Mouse (Mus musculus) layer of hippocampus, adult 11-12 months (tissue): ENCODE measurements around the gene Hydin.
"Not testable (repeated sequence)": the region's sequence is repeated elsewhere in the genome, so short reads cannot be mapped to it uniquely, and the experiment has no call there.

Experiments used
- DNase-seq: peaks from one replicate; pipeline ENCODE4 v3.0.0; 2022; ENCODE audit warnings: low spot score

The Hydin gene

GRCm38 (mm10) chr8:110525229-110525628 is 258.5 kb downstream of the Hydin start:
- DNase-seq = no peak

- DNase-seq = no peak
Observed at GRCm38 (mm10) chr8:110530008-110530762, 263.4 kb downstream of the Hydin start.

- DNase-seq = no peak
Observed at GRCm38 (mm10) chr8:110533781-110534180, 267.0 kb downstream of the Hydin start.

GRCm38 (mm10) chr8:110537849-110538248 is 271.1 kb downstream of the Hydin start:
- peak; percentile 6 for DNase-seq

- no peak for DNase-seq
Observed at GRCm38 (mm10) chr8:110550343-110550742, 283.6 kb downstream of the Hydin start.

GRCm38 (mm10) chr8:110552111-110552510 is 285.3 kb downstream of the Hydin start:
- DNase-seq = not testable (repeated sequence)

- DNase-seq = no peak
Observed at GRCm38 (mm10) chr8:110592641-110593040, 325.9 kb downstream of the Hydin start.

- DNase-seq = no peak
Observed at GRCm38 (mm10) chr8:110594164-110594563, 327.4 kb downstream of the Hydin start.

- DNase-seq = peak; percentile 62
Observed at GRCm38 (mm10) chr8:110604556-110604955, 337.8 kb downstream of the Hydin start.

- no peak for DNase-seq
Observed at GRCm38 (mm10) chr8:110605401-110606015, 338.7 kb downstream of the Hydin start.

GRCm38 (mm10) chr8:110615730-110616129 is 349.0 kb downstream of the Hydin start:
- no peak for DNase-seq

- DNase-seq = no peak
Observed at GRCm38 (mm10) chr8:110617801-110618358, 351.1 kb downstream of the Hydin start.

- DNase-seq = peak; percentile 97
Observed at GRCm38 (mm10) chr8:110618391-110619207, 351.8 kb downstream of the Hydin start, which contains the start of gene Vac14. TSS of gene Vac14 (plus strand) at chr8:110618585.

- DNase-seq = no peak
Observed at GRCm38 (mm10) chr8:110619208-110619574, 352.4 kb downstream of the Hydin start.

- no peak for DNase-seq
Observed at GRCm38 (mm10) chr8:110619919-110620318, 353.1 kb downstream of the Hydin start.

GRCm38 (mm10) chr8:110626431-110626830 is 359.7 kb downstream of the Hydin start:
- no peak for DNase-seq

GRCm38 (mm10) chr8:110629245-110630063 is 362.7 kb downstream of the Hydin start:
- DNase-seq = peak; percentile 74

GRCm38 (mm10) chr8:110630079-110630478 is 363.3 kb downstream of the Hydin start:
- DNase-seq = no peak

- DNase-seq = peak; percentile 48
Observed at GRCm38 (mm10) chr8:110630571-110631071, 363.8 kb downstream of the Hydin start.

GRCm38 (mm10) chr8:110631201-110631600 is 364.4 kb downstream of the Hydin start:
- DNase-seq = no peak

GRCm38 (mm10) chr8:110633814-110634213 is 367.0 kb downstream of the Hydin start:
- no peak for DNase-seq
